Mouse (Mus musculus) kidney, postnatal 4 days (tissue): ENCODE measurements around the gene Fbxo34.

Experiments
- DNase-seq, 2 experiments: peaks; one replicate each; pipeline ENCODE4 v3.0.0; 2021; ENCODE audit warnings: mixed read lengths in 2 of 2

Gene Fbxo34

GRCm38 (mm10) chr14:47473891-47474290 lies 23.7 kb downstream of the Fbxo34 start:
- DNase-seq = peak in 1 of 2 experiments; percentile 18

GRCm38 (mm10) chr14:47474571-47475254 lies 24.5 kb downstream of the Fbxo34 start:
- DNase-seq = peak in 1 of 2 experiments; percentile 14

- DNase-seq = no peak
These were observed 26.0 kb downstream of the Fbxo34 start for GRCm38 (mm10) chr14:47476266-47476665.

- no peak for DNase-seq
These were observed 27.5 kb downstream of the Fbxo34 start for GRCm38 (mm10) chr14:47477711-47478110.

- DNase-seq = no peak
These were observed 32.0 kb downstream of the Fbxo34 start for GRCm38 (mm10) chr14:47482200-47482599.

GRCm38 (mm10) chr14:47483099-47483498 lies 32.9 kb downstream of the Fbxo34 start:
- no peak for DNase-seq

GRCm38 (mm10) chr14:47488732-47489131 lies 38.5 kb downstream of the Fbxo34 start:
- peak in 1 of 2 experiments; percentile 4 for DNase-seq

GRCm38 (mm10) chr14:47489310-47490097 lies 39.3 kb downstream of the Fbxo34 start:
- peak; percentile 11 to 22 for DNase-seq

GRCm38 (mm10) chr14:47490732-47491131 lies 40.5 kb downstream of the Fbxo34 start:
- DNase-seq = no peak

- no peak for DNase-seq
These were observed 43.6 kb downstream of the Fbxo34 start for GRCm38 (mm10) chr14:47493592-47494361.

- no peak for DNase-seq
These were observed 45.7 kb downstream of the Fbxo34 start for GRCm38 (mm10) chr14:47495951-47496350.

- no peak for DNase-seq
These were observed 46.9 kb downstream of the Fbxo34 start for GRCm38 (mm10) chr14:47497166-47497565.

- DNase-seq = no peak
These were observed 48.4 kb downstream of the Fbxo34 start for GRCm38 (mm10) chr14:47498632-47499031.

- DNase-seq = no peak
These were observed 53.8 kb downstream of the Fbxo34 start for GRCm38 (mm10) chr14:47504036-47504435.

- DNase-seq = no peak
These were observed 56.5 kb downstream of the Fbxo34 start for GRCm38 (mm10) chr14:47506676-47507075.

GRCm38 (mm10) chr14:47508035-47508434 lies 57.8 kb downstream of the Fbxo34 start:
- DNase-seq = no peak

GRCm38 (mm10) chr14:47510244-47510643 lies 60.0 kb downstream of the Fbxo34 start:
- DNase-seq = no peak

- no peak for DNase-seq
These were observed 63.4 kb downstream of the Fbxo34 start for GRCm38 (mm10) chr14:47513606-47514005.

GRCm38 (mm10) chr14:47514816-47515453 lies 64.7 kb downstream of the Fbxo34 start:
- DNase-seq = peak; percentile 60 to 73

- peak in 1 of 2 experiments; percentile 10 for DNase-seq
These were observed 65.4 kb downstream of the Fbxo34 start for GRCm38 (mm10) chr14:47515636-47516035.

GRCm38 (mm10) chr14:47516755-47517154 lies 66.5 kb downstream of the Fbxo34 start:
- no peak for DNase-seq

- peak in 1 of 2 experiments; percentile 24 for DNase-seq
These were observed 68.4 kb downstream of the Fbxo34 start for GRCm38 (mm10) chr14:47518619-47519018.
